Mouse (Mus musculus) mouse embryonic stem cell (cell line): Measurements from ENCODE around the gene Unk.

Experiments
- in situ Hi-C, 2 experiments: fragments of 300-500 bp; cut with MboI; formaldehyde crosslinking; loops; 1 replicate in 1 of 2; 3 replicates in 1 of 2; pipeline ENCODE4 v1.14.3; 2019 to 2020; ENCODE audit warnings: low sequenced_read_pairs in 2 of 2, low pct_unique_long_range_greater_than_20kb in 1 of 2, mixed read lengths in 1 of 2; ENCODE audit not compliant: unreplicated experiment in 1 of 2

Gene Unk

DNA sequence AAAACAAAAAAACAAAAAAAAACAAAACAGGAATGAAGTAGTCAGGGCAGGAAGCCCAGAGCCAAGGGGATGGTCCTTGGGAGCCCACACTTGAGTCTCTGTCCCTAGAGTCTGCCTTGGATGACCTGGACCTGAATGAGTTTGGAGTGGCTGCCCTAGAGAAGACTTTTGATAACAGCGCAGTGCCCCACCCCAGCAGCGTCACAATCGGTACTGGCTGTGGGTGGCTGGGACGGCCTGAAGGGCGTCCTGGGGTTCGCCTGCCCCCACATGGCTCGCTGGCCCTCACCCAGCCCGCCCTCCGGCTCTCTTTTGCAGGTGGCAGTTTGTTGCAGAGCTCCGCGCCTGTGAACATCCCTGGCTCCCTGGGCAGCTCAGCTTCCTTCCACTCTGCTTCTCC is 25.8 kb downstream of the Unk start:
- in situ Hi-C loops = no loop called here

DNA sequence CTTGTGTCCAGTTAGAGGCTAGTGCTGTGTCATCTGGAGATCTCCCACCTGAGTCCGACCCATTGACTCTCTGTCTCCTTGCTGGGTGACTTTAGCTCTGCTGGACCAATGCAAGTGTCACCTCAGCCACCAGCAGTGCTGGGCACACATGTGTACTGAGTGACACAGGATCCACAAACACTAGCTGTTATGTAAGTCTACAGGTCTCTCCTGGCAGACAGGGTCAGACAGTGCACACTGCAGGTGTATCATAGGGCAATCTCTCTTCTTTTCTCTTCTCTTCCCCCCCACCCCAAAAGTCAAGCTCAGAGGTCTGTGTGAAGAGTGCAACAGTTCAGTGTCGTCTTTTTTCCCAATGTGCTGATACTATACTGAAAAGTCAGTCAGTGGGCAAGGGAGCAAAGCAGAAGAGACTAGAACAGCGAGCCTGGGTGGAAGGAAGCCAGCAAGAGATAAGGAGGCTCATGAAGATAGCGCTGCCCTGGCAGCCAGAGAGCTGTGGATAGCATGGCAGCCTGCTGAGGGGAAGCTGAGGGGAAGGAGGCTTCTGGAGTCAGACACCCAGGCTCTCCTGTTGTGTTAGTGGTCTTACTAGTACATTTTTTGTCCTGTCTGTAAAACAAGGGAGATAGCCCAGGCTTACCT is 27.2 kb downstream of the Unk start:
- in situ Hi-C loops = no loop called here

DNA sequence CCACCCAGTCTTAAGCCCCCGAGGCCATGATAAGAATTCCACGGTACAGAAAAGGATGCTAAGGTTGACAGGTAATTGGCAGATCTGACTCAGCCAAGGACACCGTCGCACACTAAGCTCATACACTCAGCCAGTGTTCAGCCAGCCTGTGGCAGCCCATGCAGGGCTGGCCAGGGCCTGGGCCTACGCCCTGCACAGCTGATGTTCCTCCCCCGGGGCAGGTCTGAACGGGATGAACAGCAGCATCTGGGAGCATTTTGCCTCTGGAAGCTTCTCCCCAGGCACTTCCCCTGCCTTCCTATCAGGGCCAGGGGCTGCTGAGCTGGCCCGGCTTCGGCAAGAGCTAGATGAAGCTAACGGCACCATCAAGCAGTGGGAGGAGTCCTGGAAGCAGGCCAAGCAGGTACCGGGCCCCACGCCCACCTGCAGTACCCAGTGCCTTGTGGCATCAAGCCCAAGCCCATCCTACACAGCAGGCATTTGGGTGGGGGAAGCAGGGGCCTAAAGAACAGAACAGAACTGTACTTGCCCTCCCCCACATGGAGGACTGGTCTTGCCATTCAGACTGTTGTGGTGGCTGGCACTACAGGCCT is 28.0 kb downstream of the Unk start:
- in situ Hi-C loops = no loop called here

DNA sequence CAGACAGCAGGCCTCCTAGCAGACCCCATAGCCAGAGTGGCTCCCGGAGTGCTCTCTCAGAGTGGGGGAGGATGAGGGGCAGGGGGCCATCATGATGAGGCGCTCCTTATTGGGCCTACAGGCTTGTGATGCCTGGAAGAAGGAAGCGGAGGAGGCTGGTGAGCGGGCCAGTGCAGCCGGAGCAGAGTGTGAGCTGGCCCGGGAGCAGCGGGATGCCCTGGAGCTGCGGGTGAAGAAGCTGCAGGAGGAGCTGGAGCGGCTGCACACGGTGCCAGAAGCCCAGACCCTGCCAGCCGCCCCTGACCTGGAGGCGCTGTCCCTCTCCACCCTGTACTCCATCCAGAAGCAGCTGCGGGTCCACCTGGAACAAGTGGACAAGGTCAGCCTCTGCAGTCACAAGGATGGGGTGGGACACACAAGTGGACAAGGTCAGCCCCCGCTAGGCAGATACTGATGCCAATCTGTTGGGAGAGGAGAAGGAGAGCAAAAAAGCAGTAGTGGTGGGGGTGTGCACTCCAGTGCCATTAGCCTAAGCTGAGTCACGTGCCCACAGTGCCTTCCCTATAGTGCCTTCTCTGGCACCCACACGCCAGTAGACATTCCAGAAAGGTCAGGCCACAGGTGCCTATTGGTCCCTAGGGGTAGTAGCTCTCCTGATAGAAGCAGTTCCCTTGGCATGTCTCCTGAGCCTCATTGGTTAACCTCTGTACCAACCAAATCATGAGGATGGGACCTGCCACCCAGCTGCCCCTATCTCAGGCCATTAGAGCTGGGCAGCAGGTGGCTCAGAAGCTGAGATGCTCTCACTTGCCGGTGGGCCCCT is 29.0 kb downstream of the Unk start:
- in situ Hi-C loops = no loop called here

DNA sequence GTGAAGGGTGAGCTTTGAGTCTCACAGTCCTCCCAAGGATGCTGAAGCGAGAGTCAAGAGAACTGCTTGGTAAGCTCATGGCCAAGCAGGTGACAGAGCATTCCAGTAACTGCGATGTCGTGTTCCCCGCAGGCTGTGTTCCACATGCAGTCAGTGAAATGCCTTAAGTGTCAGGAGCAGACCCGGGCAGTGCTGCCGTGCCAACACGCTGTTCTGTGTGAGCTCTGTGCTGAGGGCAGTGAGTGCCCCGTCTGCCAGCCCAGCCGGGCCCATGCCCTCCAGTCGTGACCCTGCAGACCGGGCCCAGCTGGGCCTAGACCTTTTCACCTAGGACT is 29.5 kb downstream of the Unk start:
- in situ Hi-C loops = no loop called here

DNA sequence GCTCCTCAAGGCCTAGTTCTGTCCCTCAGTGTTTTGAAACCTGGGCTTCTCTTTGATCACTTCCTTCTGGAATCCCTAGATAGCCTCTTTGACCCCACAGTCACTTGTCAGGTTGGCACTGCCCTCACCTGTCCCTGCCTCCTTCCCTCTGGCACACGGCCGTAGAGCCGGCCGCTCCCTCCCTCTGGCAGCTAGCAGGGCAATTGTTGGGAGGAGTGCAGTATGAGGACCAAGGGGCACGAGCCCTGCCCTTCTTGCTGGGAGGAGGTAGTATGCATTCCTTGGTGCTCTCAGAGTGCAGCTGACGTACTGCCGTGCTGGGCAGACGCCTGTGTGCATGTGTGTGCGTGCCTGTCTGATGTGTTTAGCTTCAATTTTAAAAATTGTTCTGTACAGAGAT is 30.5 kb downstream of the Unk start:
- in situ Hi-C loops = no loop called here

DNA sequence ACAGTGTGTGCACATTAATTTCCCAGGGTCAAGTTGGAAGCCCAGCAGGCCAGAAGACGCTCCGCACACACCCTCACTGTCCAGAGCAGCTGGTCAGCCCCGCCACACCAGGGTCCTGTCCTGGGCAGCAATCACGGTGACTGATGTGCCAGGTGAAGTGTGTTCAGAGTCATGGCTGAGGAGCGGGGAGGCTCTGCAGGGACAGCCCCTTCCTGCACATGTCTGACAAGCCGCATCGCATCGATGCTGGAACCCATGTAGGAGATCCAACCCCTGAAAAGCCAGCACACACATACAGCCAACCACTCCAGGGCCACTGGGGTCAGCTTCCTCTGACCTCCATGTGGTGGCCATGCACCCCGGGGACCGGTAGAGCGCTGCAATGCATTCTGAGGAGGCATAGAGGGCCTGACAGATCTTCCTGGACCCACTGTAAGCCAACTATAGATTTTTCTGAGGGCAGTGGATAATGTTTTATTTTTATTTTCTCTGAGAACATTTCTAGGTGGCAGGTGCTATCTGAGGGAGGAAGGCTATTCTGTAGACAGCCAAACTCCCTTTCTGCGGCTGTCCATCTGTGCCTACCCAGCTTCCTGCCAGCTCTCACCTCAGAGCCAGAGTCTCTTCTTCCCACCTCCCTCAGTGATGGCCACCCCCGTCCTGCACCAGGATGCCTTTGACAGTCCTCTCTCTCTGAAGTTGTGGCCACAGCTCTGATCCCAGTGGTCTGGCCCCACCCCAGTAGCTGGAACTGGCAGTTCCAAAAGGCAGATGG is 31.7 kb downstream of the Unk start:
- in situ Hi-C loops = no loop called here

DNA sequence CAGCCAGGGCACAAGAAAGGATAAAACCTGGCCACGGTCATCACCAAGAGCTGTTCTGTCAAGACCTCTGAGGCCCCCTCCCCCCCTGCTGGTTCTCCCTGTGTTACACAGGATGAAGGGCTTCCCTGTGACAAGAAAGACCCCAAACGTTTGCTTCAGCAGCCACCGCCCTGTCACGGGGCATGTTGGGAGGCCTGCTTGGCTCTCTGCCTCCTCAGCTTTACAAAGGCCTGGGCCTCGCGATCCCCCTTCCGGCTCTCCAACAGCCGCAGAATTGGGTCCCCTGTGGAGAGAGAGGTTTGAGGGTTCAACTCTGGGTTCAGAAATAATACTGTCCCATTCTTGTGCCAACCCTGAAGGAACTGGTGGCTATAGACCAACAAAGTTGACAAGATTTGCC is 32.4 kb downstream of the Unk start:
- in situ Hi-C loops = no loop called here

DNA sequence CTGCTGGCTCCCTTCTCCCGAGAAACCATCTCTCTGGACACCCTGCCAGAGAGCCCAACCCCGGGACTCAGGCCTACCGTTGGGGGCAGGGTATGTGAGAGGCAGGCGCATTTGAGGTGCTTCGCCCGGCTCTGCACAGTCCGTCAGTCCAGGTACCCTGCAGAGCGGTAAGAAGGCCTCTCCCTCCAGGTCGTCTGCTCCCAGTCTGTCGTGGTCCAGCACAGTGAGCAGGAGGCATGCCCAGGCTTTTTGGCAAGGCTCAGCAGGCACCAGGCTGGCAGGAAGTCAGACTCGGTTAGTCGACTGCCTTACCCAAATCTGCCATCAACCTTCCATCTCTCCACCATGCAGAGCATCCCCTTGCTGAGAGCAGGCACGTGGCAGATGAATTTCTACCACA is 33.4 kb downstream of the Unk start:
- in situ Hi-C loops = no loop called here

DNA sequence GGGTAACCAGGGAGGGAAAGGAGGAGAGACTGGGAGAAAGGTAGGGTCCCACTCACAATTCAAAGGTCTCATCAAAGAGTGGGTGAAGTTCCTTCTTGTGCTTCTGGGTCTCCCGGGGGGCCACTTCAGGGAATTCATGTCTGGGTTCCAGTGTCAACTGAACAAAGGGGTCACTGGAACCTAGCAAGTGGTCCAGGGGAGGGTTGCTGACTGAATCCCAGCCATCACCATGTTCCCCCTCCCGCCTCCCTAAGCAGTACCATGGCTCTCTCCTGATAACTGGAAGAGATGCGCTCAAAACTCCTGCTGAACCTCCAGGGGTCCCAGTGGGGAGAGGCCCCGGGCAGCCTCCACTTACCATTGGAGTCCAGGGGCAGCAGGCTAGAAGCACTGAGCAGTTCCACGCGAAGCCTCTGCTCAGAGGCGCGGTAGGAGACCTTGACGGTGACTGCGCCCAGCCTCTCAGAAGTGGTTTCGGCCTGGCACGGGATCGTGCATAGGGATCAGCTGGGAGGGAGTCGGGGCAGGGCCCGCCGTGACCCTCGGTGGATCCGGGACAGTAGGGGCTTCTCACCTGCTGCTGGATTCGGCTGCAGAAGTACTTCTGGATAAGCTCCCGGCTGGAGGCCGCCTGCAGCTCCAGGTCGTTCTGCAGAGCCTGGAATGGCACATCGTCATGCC is 34.2 kb downstream of the Unk start:
- in situ Hi-C loops = no loop called here

DNA sequence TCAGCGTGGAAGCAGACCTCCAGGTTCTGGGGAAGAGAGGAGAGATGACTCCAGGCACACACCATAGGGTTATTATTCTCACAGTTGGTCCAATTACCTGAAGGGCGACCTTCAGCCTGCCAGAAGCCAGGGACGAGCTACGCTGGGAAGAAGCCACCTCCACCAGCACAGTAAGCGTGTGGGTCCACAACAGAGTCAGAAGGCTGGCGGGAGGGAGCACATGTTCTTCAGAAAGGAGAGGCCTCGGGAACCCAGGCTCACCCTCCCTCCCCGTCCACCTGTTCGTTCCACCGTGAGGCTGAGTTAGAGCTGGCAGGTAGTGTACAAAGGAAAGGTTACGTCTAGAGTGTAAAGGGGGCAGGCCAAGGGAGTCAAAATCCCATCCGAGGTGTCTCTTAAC is 35.2 kb downstream of the Unk start:
- in situ Hi-C loops = no loop called here

DNA sequence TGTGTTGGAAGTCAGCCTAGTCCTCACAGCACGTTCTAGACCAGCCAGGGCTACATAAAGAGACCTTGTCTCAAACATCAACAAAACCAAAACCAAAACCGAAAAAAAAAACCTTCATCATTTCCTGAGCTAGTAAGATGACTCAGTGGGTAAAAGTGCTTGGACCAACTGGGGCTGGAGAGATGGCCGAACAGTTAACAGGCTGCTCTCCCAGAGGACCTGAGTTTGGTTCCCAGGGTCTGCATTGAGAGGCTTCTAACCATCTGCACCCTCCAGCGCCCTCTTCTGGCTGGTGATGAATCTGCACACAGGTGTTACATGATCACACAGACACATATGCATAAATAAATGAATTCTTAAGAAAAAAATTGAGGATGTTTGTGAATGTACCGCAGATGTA is 41.4 kb downstream of the Unk start:
- in situ Hi-C loops = no loop called here

DNA sequence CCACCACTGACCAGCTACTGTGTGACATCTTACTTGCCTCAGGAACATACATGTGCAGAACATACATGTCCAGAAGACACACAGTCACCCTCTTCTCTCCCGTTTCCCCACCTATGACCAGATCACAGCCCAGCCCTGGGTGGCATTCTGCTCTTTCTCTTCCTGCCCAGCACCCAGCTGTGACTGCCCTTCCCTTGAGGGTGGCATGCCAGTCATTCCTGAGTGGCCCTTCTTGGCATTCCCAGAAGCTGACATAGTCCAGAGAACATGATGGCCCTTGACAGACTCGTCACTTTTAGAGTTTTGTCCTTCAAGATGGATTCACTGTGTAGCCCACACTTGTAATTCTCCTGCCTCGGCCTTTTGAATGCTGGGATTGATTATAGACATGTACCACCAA is 42.5 kb downstream of the Unk start:
- in situ Hi-C loops = no loop called here

DNA sequence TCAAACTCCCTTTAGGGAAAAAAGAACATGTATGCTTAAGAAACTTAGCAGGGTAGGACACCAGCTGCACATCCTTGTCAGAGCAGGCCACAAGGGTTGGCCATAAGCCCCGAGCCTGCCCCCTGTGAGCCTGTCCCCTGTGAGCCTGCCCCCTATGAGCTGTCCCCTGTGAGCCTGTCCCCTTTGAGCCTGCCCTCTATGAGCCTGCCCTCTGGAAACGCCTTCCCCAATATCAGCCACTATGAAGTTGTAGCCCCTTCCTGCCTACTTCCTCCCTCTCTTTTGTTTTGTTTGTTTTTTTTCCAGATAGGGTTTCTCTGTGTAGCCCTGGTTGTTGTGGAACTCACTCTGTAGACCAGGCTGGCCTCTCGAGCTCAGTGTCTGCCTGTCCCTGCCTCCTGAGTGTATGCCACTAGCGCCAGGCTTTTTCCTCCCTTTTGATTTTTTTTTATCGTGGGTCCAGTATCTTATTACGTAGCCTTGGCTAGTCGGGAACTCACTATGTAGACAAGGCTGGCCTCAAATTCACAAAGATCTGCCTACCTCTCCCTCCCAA is 44.4 kb downstream of the Unk start:
- in situ Hi-C loops = no loop called here

DNA sequence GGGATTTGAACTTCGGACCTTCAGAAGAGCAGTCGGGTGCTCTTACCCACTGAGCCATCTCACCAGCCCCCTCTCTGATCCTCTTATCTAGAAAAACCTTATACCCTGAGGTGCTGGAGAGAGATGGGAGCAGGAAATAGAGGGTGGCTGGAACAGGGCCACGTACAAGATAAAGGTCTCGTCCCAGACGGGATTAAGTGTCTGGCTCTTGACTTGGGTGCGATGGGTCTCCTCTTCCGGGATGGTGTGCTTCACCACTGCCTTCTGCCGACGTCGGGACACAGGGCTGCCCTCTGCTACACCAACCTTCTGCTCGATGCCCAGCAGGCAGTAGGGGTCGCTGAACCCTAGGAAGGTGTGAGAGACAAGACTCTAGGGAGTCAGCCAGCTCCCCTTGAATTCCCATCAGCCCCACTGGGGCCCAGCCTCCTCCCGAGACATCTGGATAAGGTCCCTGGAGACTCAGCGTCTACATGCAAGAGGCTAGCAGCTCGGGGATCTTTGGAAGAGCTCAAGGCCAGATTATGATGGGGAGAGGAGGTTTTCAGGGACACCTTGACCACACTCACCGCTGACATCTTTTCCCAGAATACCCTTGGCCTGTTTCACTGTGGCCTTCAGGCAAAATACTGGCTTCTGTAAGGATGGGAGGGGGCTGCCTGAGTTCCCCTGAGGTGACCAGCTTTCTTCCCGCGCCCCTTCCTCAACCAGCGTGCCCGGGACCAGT is 45.6 kb downstream of the Unk start:
- in situ Hi-C loops = no loop called here

DNA sequence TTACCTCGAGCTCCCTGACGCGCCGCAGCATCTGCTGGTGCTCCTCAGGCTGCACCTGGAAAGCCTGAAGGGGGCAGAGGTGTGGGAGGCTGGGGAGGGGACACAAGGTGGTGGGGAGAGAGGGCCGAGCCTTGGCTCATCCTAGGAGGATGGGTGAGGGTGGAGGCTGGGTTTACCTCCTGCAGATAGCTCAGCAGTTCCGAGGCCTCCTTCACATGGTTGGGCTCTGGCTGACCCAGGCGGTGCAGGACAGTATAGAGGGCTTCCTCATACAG is 46.1 kb downstream of the Unk start:
- in situ Hi-C loops = no loop called here

DNA sequence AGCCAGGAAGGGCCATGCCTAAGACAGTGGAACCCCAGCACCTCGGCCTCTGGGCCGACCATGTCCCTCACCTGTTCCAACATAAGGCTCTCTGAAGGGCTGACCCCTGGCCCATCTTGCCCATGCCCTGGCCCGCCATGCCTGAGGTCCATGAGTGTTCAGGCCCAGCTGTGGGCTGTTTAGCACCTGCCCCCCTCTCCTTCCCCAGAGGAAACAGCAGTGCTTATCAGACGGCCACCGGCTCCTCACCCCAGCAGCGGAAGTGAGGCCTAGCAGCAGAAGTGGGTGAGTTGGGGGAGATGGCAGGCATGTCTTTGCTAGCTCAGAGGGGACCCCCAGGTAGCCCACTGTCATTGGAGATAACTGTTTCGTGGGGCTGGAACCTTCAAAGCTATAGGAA is 46.7 kb downstream of the Unk start:
- in situ Hi-C loops = no loop called here

DNA sequence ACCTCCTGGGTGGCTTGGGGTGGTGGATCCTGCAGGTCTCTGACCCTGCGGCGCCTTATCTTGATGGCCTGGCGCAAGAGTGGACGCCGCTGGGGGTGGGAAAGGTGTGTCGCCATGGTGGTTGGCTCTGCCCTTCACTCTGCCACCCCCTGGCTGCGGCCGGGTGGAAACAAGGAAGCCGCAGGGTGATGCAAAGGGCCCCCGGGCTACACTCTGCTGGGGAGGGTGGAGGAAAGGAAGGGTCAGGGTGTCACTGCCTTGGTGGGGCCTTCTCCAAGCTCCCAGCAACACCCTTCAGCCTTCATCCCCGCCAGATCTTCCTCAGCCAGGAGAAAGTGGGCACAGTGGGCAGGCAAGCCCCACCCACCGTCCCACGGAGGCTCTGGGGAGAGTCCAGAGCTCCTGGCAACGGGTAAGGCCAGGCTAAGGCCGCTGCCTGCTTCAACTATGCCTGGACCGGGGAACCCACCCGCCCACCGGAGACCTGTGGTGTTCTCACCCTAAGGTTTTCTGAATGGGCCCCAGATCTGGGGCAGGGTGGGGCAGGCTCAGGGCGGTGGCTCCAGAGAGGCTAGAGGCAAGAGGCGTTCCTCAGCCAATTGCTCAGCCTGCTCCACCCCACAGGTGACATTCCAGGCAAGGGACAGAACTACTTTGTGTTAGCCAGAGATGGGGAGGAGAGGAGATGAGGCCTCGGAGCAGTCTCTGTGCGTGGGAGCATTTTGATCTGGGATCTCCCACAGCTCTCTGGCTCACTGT is 47.5 kb downstream of the Unk start, which contains the start of gene Unc13d:
Gene Unc13d, minus strand, starts transcription at position 516 of the 759 bp plus-strand sequence.
- in situ Hi-C loops = no loop called here
